Mouse (Mus musculus): ENCODE data around the gene Nr4a3.

Gene Nr4a3

DNA sequence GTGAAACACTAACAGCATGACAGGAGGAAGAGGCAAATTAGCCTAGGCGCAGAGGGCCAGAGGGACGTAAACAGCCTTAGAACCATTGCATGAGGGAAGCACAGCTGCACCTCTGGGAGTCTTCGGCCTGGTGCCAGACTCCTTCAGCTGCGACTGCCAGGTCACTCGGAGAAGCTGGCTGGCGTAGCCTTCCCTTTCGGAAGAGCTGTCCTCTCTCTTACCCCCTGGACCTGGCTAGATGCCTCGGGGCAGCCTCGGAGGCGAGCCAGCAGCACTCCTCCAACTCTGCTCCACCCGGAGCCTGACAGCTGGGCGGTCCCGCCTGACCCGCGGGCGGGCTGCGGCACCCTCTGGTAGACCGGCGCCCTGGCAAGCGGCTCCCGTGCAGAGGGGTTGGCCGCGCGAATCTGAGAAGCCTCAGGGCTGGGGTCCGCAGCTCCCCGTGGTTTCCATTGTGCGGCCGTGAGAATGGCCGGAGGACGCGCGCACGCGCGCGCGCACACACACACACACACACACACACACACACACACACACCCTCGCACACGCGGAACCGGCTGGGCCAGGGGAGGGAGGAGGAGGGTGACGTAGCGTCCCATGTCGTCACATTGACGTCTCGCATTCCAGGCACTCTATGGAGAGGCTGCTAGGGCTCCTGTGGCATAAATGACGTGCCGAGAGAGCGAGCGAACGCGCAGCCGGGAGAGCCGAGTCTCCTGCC, at the start of gene Nr4a3:
Gene Nr4a3, plus strand, starts transcription at position 663 of the 721 bp plus-strand sequence.
- WGBS: under 1% methylated on average over 51 of the region's 54 CpGs

DNA sequence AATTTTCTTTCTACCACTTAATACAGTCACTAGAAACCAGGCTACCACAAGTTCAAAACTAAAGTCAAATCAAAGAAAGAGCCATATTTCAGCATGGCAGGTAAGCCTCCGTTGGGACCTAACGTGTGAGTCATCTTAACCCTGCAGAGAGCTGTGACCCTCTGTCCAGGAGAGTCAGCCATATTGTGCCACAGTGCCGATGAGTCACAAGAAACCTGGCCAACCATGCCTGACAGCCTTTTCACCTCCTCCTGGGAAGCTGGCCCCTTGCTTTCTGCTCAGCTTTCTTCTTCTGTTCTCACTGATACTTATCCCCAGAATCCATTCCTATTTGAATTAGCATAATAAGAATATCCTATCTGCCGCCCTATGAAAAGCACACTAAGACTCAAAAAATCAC, 42.0 kb upstream of the Nr4a3 start:
- WGBS: 76% methylated on average over 4 of the region's 4 CpGs

DNA sequence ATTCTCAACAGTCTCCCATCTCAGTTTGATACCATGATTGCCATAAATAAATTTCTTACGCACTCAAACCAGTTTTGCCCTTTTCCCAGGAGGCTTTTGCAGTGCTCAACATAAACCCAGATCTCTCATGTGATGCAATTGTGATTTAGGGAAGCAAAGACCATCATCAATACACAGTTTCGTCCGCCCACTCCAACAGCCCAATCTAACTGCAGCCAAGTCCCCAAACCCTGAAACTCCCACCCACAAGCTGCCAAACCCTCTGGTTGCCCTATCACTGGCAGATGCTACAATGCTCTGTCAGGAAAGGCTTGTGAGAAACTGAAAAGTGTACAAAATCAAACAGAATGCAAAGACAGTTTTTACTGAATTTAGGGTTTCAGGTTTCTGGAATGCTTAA, 41.5 kb upstream of the Nr4a3 start:
- 55% methylated on average over 3 of the region's 3 CpGs for WGBS

GRCm38 (mm10) chr4:48006355-48006754, 38.6 kb upstream of the Nr4a3 start:
- WGBS: 79% methylated on average over 3 of the region's 3 CpGs

- WGBS: 93% methylated on average over 3 of the region's 3 CpGs
These were observed 32.7 kb upstream of the Nr4a3 start for GRCm38 (mm10) chr4:48012209-48012608.

DNA sequence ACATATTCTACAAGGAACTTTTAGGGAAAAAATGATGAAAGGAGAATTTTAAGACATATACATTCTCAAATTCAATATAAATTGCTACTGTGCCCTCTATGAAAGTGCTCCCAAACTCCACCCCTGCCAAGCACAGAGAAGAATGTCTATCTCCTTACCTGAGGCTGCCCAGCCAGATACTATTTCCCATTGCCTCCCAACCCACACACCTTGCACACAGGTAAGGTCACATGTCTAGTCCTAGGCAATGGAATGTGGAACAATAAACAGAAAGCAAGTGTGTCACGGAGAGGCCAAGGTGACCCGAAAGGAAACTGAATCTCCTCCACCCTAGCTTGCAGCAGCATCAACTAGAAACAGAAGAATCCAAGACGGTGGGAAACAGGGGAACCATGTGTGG, 22.0 kb upstream of the Nr4a3 start:
- WGBS: 79% methylated on average over 3 of the region's 3 CpGs

- 75% methylated on average over 24 of the region's 24 CpGs for WGBS
These were observed 15.3 kb upstream of the Nr4a3 start for GRCm38 (mm10) chr4:48029652-48030051.

DNA sequence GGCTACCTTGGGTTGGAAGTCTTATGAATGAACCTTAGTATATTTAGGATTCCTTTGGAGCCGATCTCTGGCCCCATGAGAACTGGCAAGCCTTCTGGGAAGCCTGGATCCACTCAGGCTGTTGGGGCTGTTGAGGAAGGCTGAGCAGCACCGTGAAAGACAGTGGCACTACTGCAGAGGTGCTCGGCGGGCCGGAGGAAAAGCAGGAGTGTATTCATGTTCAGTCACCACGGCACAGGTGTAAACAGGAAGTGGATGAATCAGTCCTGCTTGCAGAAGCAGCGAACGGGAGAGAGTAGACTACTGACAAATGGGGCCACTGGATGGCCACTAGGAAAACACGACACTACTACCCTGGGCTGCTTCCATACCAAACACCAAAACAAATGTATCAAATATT, 10.7 kb upstream of the Nr4a3 start:
- WGBS: 86% methylated on average over 9 of the region's 9 CpGs

DNA sequence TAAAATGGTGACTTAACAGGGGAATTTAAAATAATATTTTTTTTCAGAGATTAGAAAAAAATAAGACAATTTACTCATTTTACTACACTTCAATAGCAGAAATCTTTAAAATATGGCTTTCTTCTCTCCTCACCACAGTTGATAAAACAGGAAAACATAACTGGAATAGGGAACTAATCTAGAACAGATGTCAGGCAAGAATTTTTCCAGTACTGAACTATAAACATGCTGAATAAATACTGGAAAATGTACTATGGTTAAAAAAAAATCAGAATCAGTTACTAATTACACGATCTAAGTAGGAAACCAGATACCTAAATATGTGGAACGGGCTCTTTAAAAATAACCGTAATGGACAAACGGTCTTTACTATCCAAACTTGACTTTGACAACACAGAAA, 7.3 kb upstream of the Nr4a3 start:
- 71% methylated on average over 4 of the region's 4 CpGs for WGBS

GRCm38 (mm10) chr4:48038847-48039246, 6.1 kb upstream of the Nr4a3 start:
- WGBS: 89% methylated on average over 5 of the region's 5 CpGs

DNA sequence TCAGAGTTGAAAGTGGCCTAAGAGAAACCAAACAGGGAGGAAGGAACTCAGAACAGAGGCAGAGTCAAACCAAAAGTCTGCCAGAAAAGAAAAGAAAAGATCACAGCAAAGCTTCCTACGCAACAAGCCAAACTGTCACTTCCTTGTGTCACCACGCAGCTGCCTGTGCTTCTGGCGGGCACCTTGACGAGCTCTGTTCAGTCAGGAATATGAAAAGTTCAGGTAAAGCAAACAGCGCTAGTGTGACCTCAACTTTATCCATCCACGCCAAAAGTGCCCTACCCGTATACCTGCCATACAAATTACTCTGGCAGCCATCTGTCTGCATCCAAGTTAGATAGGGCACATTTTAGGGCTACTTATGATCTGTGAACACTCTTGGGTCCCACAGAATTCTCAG, 5.2 kb upstream of the Nr4a3 start:
- WGBS: 61% methylated on average over 7 of the region's 7 CpGs

DNA sequence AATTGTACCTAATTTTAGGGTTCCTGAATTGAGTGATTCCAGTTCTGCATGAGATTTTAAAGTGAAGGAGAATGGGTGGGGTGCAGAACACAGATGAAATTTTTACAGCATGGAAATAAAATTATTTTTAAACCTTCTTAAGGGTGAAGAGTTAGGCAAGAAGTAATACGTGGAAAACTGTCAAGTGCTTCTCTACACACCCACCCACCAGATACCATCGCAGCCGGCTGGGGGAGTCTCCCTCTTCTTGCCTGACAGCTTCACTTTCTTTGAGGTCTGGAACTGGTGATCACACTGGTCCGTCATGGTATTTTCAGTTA, 2.5 kb upstream of the Nr4a3 start:
- under 1% methylated on average over 4 of the region's 4 CpGs for WGBS

GRCm38 (mm10) chr4:48042786-48043701, 1.9 kb upstream of the Nr4a3 start:
- under 1% methylated on average over 105 of the region's 105 CpGs for WGBS

GRCm38 (mm10) chr4:48044141-48044490, 837 bp upstream of the Nr4a3 start:
- WGBS: under 1% methylated on average over 11 of the region's 11 CpGs

DNA sequence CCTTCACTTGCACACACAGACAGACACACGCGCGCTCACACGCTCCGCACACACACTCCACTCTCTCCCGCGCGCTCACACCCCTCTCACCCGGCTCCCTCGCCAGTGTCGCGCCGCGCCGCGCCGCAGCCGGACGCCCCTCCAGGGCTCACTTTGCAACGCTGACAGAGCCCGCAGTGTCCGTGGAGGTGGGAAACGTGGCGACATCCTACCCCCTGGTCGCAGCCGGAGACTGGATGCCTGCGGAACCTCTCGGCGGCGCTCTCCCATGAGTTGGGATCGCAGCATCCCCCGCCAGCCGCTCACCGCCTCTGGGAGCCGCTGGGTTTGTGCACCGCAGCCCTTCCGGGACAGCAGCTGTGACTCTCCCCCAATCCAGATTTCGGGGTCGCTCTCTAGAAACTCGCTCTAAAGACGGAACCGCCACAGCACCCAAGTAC, 348 bp downstream of the Nr4a3 start:
- under 1% methylated on average over 42 of the region's 42 CpGs for WGBS

DNA sequence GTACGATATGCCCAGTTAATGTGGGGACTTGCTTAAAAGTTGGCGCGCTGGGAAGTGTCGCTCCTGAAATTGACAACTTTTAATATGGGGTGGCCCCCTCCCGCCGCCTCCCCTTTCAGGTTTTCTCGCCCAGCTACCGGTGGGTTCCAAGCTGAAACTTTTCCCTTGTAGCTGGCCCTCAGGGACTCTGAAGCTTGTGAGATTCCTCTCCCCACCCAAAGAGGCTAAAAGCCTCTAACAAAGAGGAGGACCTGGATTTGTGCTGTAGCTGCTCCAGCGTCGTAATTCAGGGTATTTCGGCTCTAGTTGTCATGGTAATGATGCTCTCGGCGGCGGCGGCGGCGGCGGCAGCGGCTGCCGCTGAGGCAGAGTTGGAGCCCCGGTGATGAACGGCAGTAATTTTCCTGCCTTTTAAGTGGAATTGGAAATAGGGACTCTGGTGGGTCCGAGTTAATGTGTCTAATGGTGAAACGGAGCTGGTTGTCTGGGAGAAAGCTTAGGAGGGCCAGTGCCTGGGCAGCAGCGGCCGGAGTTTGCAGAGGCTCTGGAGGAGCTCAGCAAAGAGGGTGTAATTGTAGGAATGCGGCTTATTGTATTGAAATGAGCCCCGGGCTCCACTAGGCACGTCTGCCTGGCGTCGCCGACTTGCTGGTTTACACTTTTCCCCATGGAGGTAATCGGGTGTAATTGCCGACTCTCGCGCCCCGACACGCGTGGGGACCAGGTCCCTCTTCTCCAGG, 938 bp downstream of the Nr4a3 start:
- WGBS: under 1% methylated on average over 39 of the region's 39 CpGs

GRCm38 (mm10) chr4:48046461-48046901, 1.5 kb downstream of the Nr4a3 start:
- under 1% methylated on average over 20 of the region's 20 CpGs for WGBS

DNA sequence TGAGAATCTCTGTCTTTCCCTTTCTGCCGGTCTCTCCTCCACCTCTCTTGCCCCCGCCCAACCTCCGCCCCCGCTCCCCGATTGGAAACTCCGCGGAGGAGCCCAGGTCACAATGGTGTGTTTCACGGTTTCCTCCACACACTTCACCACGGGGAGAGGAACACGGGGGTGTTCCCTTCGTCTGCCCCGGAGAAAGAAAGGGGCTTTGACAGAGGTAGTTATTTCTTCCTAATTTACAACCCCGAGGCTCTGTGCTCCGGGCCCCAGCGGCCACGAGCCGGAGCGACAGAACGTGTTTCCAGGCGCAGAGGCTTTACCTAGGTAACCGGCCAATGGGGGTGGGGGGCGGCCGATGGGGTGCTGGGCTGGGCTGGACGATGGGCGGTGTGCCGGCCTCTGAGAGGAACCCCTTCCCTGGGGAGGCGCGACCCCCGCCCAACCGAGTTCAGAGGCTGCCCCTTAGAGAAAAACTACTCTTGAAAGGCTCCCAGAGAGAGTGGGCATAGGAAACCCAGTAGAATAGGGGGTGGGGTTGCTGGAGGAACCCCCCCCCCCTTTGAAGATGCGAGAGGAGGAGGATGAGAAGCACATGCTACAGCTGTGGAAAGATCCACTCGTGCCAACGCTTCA, 2.3 kb downstream of the Nr4a3 start:
- 1% methylated on average over 33 of the region's 33 CpGs for WGBS

DNA sequence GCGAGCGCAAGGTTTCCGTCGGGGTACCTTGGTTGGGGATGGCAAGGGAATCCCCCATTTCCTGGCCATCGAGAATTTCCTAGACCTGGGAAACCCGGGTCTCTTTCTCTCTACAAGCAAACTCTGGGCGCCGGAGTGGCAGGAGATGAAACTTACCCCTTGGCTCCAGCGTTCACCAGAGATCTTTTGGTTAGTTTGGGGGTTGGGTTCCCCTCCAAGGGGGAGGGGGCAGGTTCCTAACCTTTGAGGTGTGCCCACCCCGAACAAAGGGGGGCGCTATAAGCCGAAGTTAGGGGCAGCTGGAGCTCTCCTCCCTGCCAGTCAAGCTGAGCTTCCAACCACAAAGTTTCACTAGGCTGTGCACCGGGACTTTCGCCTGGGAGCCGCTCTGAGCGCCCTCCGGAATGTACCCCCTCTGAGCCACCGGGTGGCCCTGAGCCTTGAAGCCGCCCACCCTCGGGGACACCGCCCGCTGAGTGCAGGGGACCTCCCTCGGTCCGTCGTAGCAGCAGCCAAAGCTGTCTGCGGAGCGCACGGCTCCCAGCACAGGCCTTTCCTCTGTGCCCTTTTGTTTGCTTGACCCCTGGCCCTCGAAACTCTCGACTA, 2.9 kb downstream of the Nr4a3 start:
- WGBS: 4% methylated on average over 30 of the region's 30 CpGs

DNA sequence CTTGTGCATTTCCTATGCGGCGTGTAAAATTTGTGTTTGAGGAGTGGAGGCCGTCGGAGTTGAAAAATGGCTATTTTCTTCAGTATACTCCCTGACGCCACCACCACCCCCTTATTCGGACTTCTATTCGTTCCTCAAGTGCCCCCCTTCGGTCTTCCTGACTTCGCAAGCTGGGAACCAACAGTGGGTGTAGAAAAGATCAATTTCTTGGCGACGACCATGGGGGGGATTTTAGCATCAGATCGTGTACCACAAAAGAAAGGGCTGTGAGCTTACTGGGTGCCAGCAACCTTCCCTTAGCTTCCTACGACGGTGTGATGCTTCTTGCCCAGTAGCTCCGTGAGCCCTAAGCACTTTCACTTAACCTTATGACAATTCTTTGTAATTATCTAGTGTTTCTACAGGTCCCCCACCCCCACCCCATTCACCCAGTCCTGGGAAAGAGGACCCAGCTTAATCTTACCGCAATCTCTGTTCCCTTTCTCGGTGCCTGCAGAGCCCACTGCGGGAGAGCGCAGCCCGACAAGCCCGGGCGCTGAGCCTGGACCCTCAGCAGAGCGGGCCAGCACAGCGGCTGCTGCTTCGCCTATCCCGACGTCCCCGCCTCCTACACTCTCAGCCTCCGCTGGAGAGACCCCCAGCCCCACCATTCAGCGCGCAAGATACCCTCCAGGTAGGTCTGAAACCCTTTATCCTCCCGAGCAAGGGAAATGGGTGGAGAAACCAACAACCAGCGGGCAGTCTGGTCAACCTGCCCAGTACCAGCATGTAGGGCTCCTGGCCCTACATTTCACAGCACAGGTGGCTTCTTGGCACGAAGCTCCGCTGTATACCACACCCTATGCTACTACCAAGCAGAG, 3.7 kb downstream of the Nr4a3 start:
- WGBS: 46% methylated on average over 35 of the region's 35 CpGs

- WGBS: 83% methylated on average over 3 of the region's 3 CpGs
These were observed 5.1 kb downstream of the Nr4a3 start for GRCm38 (mm10) chr4:48050020-48050419.

Data from cerebral cortex, adult 2 months (tissue).